Mouse (Mus musculus) heart, postnatal 0 days (tissue): ENCODE measurements around the gene Megf11. TPM values are rescaled to one million over a fixed set of nuclear protein-coding genes. Genes with fewer than 3 reads are reported as not detected.
"Not testable (repeated sequence)": the region's sequence is repeated elsewhere in the genome, so short reads cannot be mapped to it uniquely, and the experiment has no call there.

Experiments used
- ATAC-seq: fragments of 200-750 bp; cut with Nextera tagmentation; 2 replicates; pipeline ENCODE4 v1.8.0; 2017; ENCODE audit warnings: low read depth, moderate number of reproducible peaks, moderate library complexity; ENCODE audit not compliant: insufficient read depth
- DNase-seq: peaks from one replicate; pipeline ENCODE4 v3.0.0-alpha.2; 2016; ENCODE audit warnings: low spot score
- H3K27ac ChIP-seq: fragments of 300-500 bp; sonication (generic); 2 replicates; pipeline ENCODE4 v1.5.1; 2014; ENCODE audit warnings: low read depth, mild to moderate bottlenecking
- H3K27me3 ChIP-seq: fragments of 300-500 bp; sonication (generic); 2 replicates; pipeline ENCODE4 v1.6.1; 2014; ENCODE audit warnings: low read length, mixed read lengths; ENCODE audit not compliant: control insufficient read depth, insufficient read depth
- H3K36me3 ChIP-seq: fragments of 300-500 bp; sonication (generic); replicated peaks from 2 replicates; pipeline ENCODE4 v1.6.1; 2014; ENCODE audit warnings: low read length, mixed read lengths; ENCODE audit not compliant: control insufficient read depth, insufficient read depth
- H3K4me1 ChIP-seq: fragments of 300-500 bp; sonication (generic); 2 replicates; pipeline ENCODE4 v1.6.1; 2014; ENCODE audit warnings: antibody characterized with exemption; ENCODE audit not compliant: control insufficient read depth, insufficient read depth
- H3K4me2 ChIP-seq: fragments of 300-500 bp; sonication (generic); 2 replicates; pipeline ENCODE4 v1.6.1; 2014; ENCODE audit warnings: low read depth, mild to moderate bottlenecking, low read length, moderate library complexity
- H3K4me3 ChIP-seq: fragments of 300-500 bp; sonication (generic); 2 replicates; pipeline ENCODE4 v1.5.1; 2014; ENCODE audit warnings: low read depth, low read length
- H3K9ac ChIP-seq: fragments of 300-500 bp; sonication (generic); replicated peaks from 2 replicates; pipeline ENCODE4 v1.6.1; 2014; ENCODE audit warnings: low read depth, low read length, mixed read lengths
- H3K9me3 ChIP-seq: fragments of 300-500 bp; sonication (generic); replicated peaks from 2 replicates; pipeline ENCODE4 v1.6.1; 2016; ENCODE audit warnings: low read length; ENCODE audit not compliant: control insufficient read depth
- CTCF ChIP-seq: IDR thresholded peaks from 2 replicates; pipeline ENCODE4 v1.5.1; 2016; ENCODE audit warnings: antibody characterized with exemption, control low read depth, low read depth
- EP300 ChIP-seq: IDR thresholded peaks from 2 replicates; pipeline ENCODE4 v1.6.1; 2016; ENCODE audit warnings: antibody characterized with exemption, low read depth
- WGBS: fragments of 180-500 bp; shearing (Covaris S2); extraction: QIAGEN DNeasy Blood & Tissue Kit; methylation state at CpG from one replicate; pipeline ENCODE4 v1.1.7; 2014; 5-methylcytosine and 5-hydroxymethylcytosine counted together
- polyA plus RNA-seq: library from polyadenylated mRNA; unstranded; fragments of >200 nt; fragmentation: Nextera tagmentation; extraction: Ambion mirVana; gene quantifications from 2 replicates; pipeline ENCODE4 v1.2.1, GENCODE M21; 2015
- total RNA-seq: library from RNA; depleted of rRNA; stranded (reverse); fragments of >200 nt; gene quantifications from 2 replicates; pipeline ENCODE4 v1.2.3, GENCODE M21; 2014; ENCODE audit warnings: low replicate concordance

Megf11 gene
- total and polyA plus RNA-seq, 2 experiments from 2014 or later = 0.18 to 0.23 TPM

- ATAC-seq (no peak), DNase-seq (no peak)
- no peaks in the 10 kb centered on the region for H3K9me3 ChIP-seq
- no peaks in the 10 kb centered on the region for H3K27me3 ChIP-seq
- H3K4me3 ChIP-seq = no peak overlapping the region
- H3K27ac ChIP-seq = 0 out of 2 replicates have a peak overlapping the region, but pooled peaks have one; percentile 35
- no peak overlapping the region for H3K9ac ChIP-seq
- H3K4me1 ChIP-seq = peaks cover 12% of the 10 kb centered on the region; the same call in 1 of the 2 replicates
- TF ChIP-seq EP300 = no peak
- no peak for TF ChIP-seq CTCF
- peaks cover 52% of the 10 kb centered on the region for H3K36me3 ChIP-seq
- H3K4me2 ChIP-seq = no peak overlapping the region
Observed at GRCm38 (mm10) chr9:64702391-64702790, 317.0 kb downstream of the Megf11 start.

- Histone ChIP-seq H3K27ac (peak overlapping the region; percentile 15; the same call in 1 of the 2 replicates), H3K4me3 (no peak overlapping the region), H3K4me1 (peaks cover 12% of the 10 kb centered on the region; the same call in 1 of the 2 replicates), H3K9ac (no peak overlapping the region), H3K36me3 (peaks cover 57% of the 10 kb centered on the region), H3K4me2 (no peak overlapping the region), H3K27me3 (no peaks in the 10 kb centered on the region), H3K9me3 (no peaks in the 10 kb centered on the region)
- no peak for ATAC-seq
- 68% methylated on average over 2 of the region's 2 CpGs for whole genome bisulfite sequencing
- DNase-seq = peak; percentile 16
- TF ChIP-seq CTCF (no peak), EP300 (no peak)
Observed at GRCm38 (mm10) chr9:64702937-64703336, 317.5 kb downstream of the Megf11 start.

- H3K4me1 ChIP-seq = peaks cover 12% of the 10 kb centered on the region; the same call in 1 of the 2 replicates
- no peak for DNase-seq
Observed at GRCm38 (mm10) chr9:64703420-64703965, 318.1 kb downstream of the Megf11 start.

GRCm38 (mm10) chr9:64704073-64704840 lies 318.8 kb downstream of the Megf11 start:
- ATAC-seq (no peak), DNase-seq (no peak)
- Histone ChIP-seq H3K9ac (no peak overlapping the region), H3K4me2 (no peak overlapping the region), H3K27me3 (no peaks in the 10 kb centered on the region), H3K27ac (no peak overlapping the region), H3K4me3 (no peak overlapping the region), H3K9me3 (no peaks in the 10 kb centered on the region), H3K36me3 (peaks cover 55% of the 10 kb centered on the region), H3K4me1 (peaks cover 12% of the 10 kb centered on the region; the same call in 1 of the 2 replicates)
- no peak for TF ChIP-seq CTCF
- TF ChIP-seq EP300 = no peak
- 85% methylated on average over 5 of the region's 5 CpGs for WGBS

More at GRCm38 (mm10) chr9:64703420-64703965, 318.1 kb downstream of the Megf11 start:
- H3K27ac ChIP-seq = no peak overlapping the region
- H3K9ac ChIP-seq = no peak overlapping the region
- H3K4me3 ChIP-seq = no peak overlapping the region
- H3K9me3 ChIP-seq = no peaks in the 10 kb centered on the region
- TF ChIP-seq CTCF (no peak), EP300 (no peak)
- peaks cover 60% of the 10 kb centered on the region for H3K36me3 ChIP-seq
- H3K4me2 ChIP-seq = no peak overlapping the region
- no peak for ATAC-seq
- no peaks in the 10 kb centered on the region for H3K27me3 ChIP-seq

- not testable (repeated sequence) for H3K9me3 ChIP-seq, ATAC-seq
- 94% methylated on average over 3 of the region's 5 CpGs for WGBS
Observed at GRCm38 (mm10) chr9:64710291-64710690, 324.9 kb downstream of the Megf11 start.

More at GRCm38 (mm10) chr9:64710291-64710690, 324.9 kb downstream of the Megf11 start:
- not testable (repeated sequence) for H3K27ac ChIP-seq, H3K9ac ChIP-seq, H3K4me3 ChIP-seq, H3K4me1 ChIP-seq, H3K27me3 ChIP-seq, H3K4me2 ChIP-seq, DNase-seq
- peaks cover 48% of the 10 kb centered on the region for H3K36me3 ChIP-seq
